Mouse (Mus musculus) CH12.LX (cell line): ENCODE measurements at regions not wholly inside any gene's neighbourhood (a gene's known extent, or its start where the extent isn't known, plus 50 kb on each side); places are given as distances from the start of the nearest gene placed in this dataset.

Experiments
- DNase-seq: peaks from one replicate; pipeline ENCODE4 v3.0.0-alpha.2; 2013; ENCODE audit errors: extremely low read depth
- H3K27ac ChIP-seq: 2 replicates; pipeline ENCODE4 v1.5.1; 2012; ENCODE audit warnings: low read depth, mild to moderate bottlenecking, control low read depth, moderate library complexity; ENCODE audit not compliant: insufficient read depth
- H3K27me3 ChIP-seq: replicated peaks from 2 replicates; pipeline ENCODE3; 2012; ENCODE audit warnings: inconsistent platforms
- H3K36me3 ChIP-seq, 2 experiments: replicated peaks in 1 of 2; 2 replicates each; pipeline versions ENCODE3 to v1.6.1; 2012; ENCODE audit warnings: inconsistent platforms in 1 of 2, low read length in 1 of 2, mild to moderate bottlenecking in 1 of 2, mixed read lengths in 1 of 2, moderate library complexity in 1 of 2; ENCODE audit not compliant: control insufficient read depth in 1 of 2, insufficient read depth in 1 of 2
- H3K4me1 ChIP-seq, 2 experiments: 2 replicates each; pipeline ENCODE4 v1.6.1; 2012; ENCODE audit warnings: inconsistent platforms in 1 of 2, moderate library complexity in 1 of 2; ENCODE audit not compliant: insufficient read depth in 2 of 2, control insufficient read depth in 1 of 2
- H3K4me2 ChIP-seq: 2 replicates; pipeline ENCODE4 v1.6.1; 2012; ENCODE audit warnings: low read depth, mild to moderate bottlenecking, control low read depth; ENCODE audit not compliant: poor library complexity, insufficient read depth, severe bottlenecking
- H3K4me3 ChIP-seq, 3 experiments: fragments of 150-350 bp in 1 of 3; sonication (generic) in 1 of 3; replicated peaks in 1 of 3; 2 replicates each; pipeline versions ENCODE3 to v1.5.1; 2011 to 2012; ENCODE audit warnings: low read depth in 2 of 3, low read length in 2 of 3, mild to moderate bottlenecking in 2 of 3, moderate library complexity in 2 of 3, control low read depth in 1 of 3, improper control_type of control experiment in 1 of 3, inconsistent platforms in 1 of 3, mixed read lengths in 1 of 3; ENCODE audit not compliant: poor library complexity in 1 of 3
- H3K79me2 ChIP-seq: replicated peaks from 2 replicates; pipeline ENCODE4 v1.6.1; 2012; ENCODE audit warnings: mild to moderate bottlenecking, moderate library complexity; ENCODE audit not compliant: control insufficient read depth, poor library complexity, insufficient read depth, severe bottlenecking; ENCODE audit errors: extremely low read depth
- H3K9ac ChIP-seq: 2 replicates; pipeline ENCODE4 v1.6.1; 2012; ENCODE audit warnings: low read depth, mild to moderate bottlenecking, control low read depth, moderate library complexity; ENCODE audit not compliant: insufficient read depth
- H3K9me3 ChIP-seq: replicated peaks from 2 replicates; pipeline ENCODE3; 2012; ENCODE audit warnings: low read length, inconsistent platforms, mixed read lengths
- BHLHE40 ChIP-seq: IDR thresholded peaks from 2 replicates; pipeline ENCODE4 v1.6.1; 2011; ENCODE audit warnings: mild to moderate bottlenecking, low read depth, low read length, improper control_type of control experiment
- CHD1 ChIP-seq: IDR thresholded peaks from 2 replicates; pipeline ENCODE4 v1.6.1; 2012; ENCODE audit warnings: low read depth, low read length, improper control_type of control experiment, inconsistent platforms
- CTCF ChIP-seq, 2 experiments: IDR thresholded peaks in 1 of 2; conservative IDR thresholded peaks in 1 of 2; 2 replicates each; pipeline ENCODE4 v1.5.1; 2011 to 2012; ENCODE audit warnings: low read depth in 2 of 2, low read length in 2 of 2, improper control_type of control experiment in 1 of 2, inconsistent platforms in 1 of 2, mild to moderate bottlenecking in 1 of 2, moderate library complexity in 1 of 2
- ELF1 ChIP-seq: IDR thresholded peaks from 2 replicates; pipeline ENCODE4 v1.6.1; 2014; ENCODE audit warnings: low read depth, mild to moderate bottlenecking, inconsistent platforms, low read length, improper control_type of control experiment
- EP300 ChIP-seq: IDR thresholded peaks from 2 replicates; pipeline ENCODE4 v1.6.1; 2011; ENCODE audit warnings: low read length, improper control_type of control experiment
- GABPA ChIP-seq: IDR thresholded peaks from 2 replicates; pipeline ENCODE4 v1.6.1; 2012; ENCODE audit warnings: low read depth, low read length, improper control_type of control experiment, inconsistent platforms; ENCODE audit not compliant: insufficient replicate concordance
- HCFC1 ChIP-seq: IDR thresholded peaks from 2 replicates; pipeline ENCODE4 v1.6.1; 2012; ENCODE audit warnings: low read depth, mild to moderate bottlenecking, inconsistent platforms, low read length, improper control_type of control experiment
- IRF4 ChIP-seq: IDR thresholded peaks from 2 replicates; pipeline ENCODE4 v1.6.1; 2014; ENCODE audit warnings: low read depth, mild to moderate bottlenecking, inconsistent platforms, low read length, improper control_type of control experiment
- JUN ChIP-seq: IDR thresholded peaks from 2 replicates; pipeline ENCODE4 v1.6.1; 2011; ENCODE audit warnings: low read depth, mild to moderate bottlenecking, low read length, improper control_type of control experiment, moderate library complexity; ENCODE audit not compliant: insufficient read depth
- KAT2A ChIP-seq: IDR thresholded peaks from 2 replicates; pipeline ENCODE4 v1.6.1; 2012; ENCODE audit warnings: low read length, improper control_type of control experiment, inconsistent platforms; ENCODE audit not compliant: insufficient replicate concordance
- MAFK ChIP-seq: IDR thresholded peaks from 2 replicates; pipeline ENCODE4 v1.6.1; 2011; ENCODE audit warnings: low read length, improper control_type of control experiment; ENCODE audit not compliant: insufficient replicate concordance
- MEF2A ChIP-seq: IDR thresholded peaks from 2 replicates; pipeline ENCODE4 v1.6.1; 2014; ENCODE audit warnings: low read depth, mild to moderate bottlenecking, inconsistent platforms, low read length, improper control_type of control experiment, borderline replicate concordance
- MYC ChIP-seq: IDR thresholded peaks from 2 replicates; pipeline ENCODE4 v1.6.1; 2011; ENCODE audit warnings: low read depth, mild to moderate bottlenecking, improper control_type of control experiment, low read length
- NELFE ChIP-seq: IDR thresholded peaks from 2 replicates; pipeline ENCODE4 v1.6.1; 2011; ENCODE audit warnings: low read depth, low read length, improper control_type of control experiment
- NRF1 ChIP-seq: IDR thresholded peaks from 2 replicates; pipeline ENCODE4 v1.6.1; 2014; ENCODE audit warnings: low read depth, mild to moderate bottlenecking, inconsistent platforms, low read length, improper control_type of control experiment, moderate library complexity
- POLR2A ChIP-seq: IDR thresholded peaks from 2 replicates; pipeline ENCODE4 v1.6.1; 2011; ENCODE audit warnings: low read depth, mild to moderate bottlenecking, improper control_type of control experiment, low read length
- POLR2AphosphoS2 ChIP-seq: IDR thresholded peaks from 2 replicates; pipeline ENCODE4 v1.6.1; 2011; ENCODE audit warnings: low read depth, low read length, improper control_type of control experiment
- RAD21 ChIP-seq: IDR thresholded peaks from 2 replicates; pipeline ENCODE4 v1.6.1; 2011; ENCODE audit warnings: low read depth, mild to moderate bottlenecking, low read length, improper control_type of control experiment, moderate library complexity
- RCOR1 ChIP-seq: conservative IDR thresholded peaks from 2 replicates; pipeline ENCODE4 v1.6.1; 2012; ENCODE audit warnings: low read depth, mild to moderate bottlenecking, inconsistent platforms, low read length, improper control_type of control experiment
- SIN3A ChIP-seq: IDR thresholded peaks from 2 replicates; pipeline ENCODE4 v1.6.1; 2012; ENCODE audit warnings: low read length, improper control_type of control experiment, inconsistent platforms
- SMC3 ChIP-seq: IDR thresholded peaks from 2 replicates; pipeline ENCODE4 v1.6.1; 2011; ENCODE audit warnings: low read depth, low read length, improper control_type of control experiment
- UBTF ChIP-seq: IDR thresholded peaks from 2 replicates; pipeline ENCODE4 v1.6.1; 2012; ENCODE audit warnings: low read depth, mild to moderate bottlenecking, inconsistent platforms, low read length, improper control_type of control experiment, moderate library complexity
- ZC3H11A ChIP-seq: IDR thresholded peaks from 2 replicates; pipeline ENCODE4 v1.6.1; 2012; ENCODE audit warnings: low read depth, mild to moderate bottlenecking, inconsistent platforms, low read length, improper control_type of control experiment
- ZKSCAN1 ChIP-seq: IDR thresholded peaks from 2 replicates; pipeline ENCODE4 v1.6.1; 2012; ENCODE audit warnings: low read depth, inconsistent platforms, low read length, improper control_type of control experiment, borderline replicate concordance
- ZNF384 ChIP-seq: IDR thresholded peaks from 2 replicates; pipeline ENCODE4 v1.6.1; 2012; ENCODE audit warnings: low read depth, low read length, improper control_type of control experiment, inconsistent platforms
- dilution Hi-C: fragments of 300-500 bp; cut with MboI; formaldehyde crosslinking; loops from 2 replicates; pipeline ENCODE4 v1.14.3; 2020; ENCODE audit warnings: low sequenced_read_pairs; ENCODE audit not compliant: extremely low pct_unique_long_range_greater_than_20kb, extremely low pct_ligation_motif_present
- in situ Hi-C: fragments of 300-500 bp; cut with MboI; formaldehyde crosslinking; loops from 3 replicates; pipeline ENCODE4 v1.14.3; 2019; ENCODE audit warnings: low sequenced_read_pairs, low pct_ligation_motif_present, low pct_unique_long_range_greater_than_20kb, mixed read lengths

- Histone ChIP-seq H3K4me1 (peaks cover 4 to 5% of the 10 kb centered on the region in 2 experiments; a peak in 2 of 4 replicates), H3K4me3 (no peak overlapping the region), H3K36me3 (no peaks in the 10 kb centered on the region), H3K9me3 (no peaks in the 10 kb centered on the region), H3K79me2 (no peaks in the 10 kb centered on the region), H3K27me3 (no peaks in the 10 kb centered on the region), H3K27ac (no peak overlapping the region), H3K9ac (no peak overlapping the region), H3K4me2 (no peak overlapping the region)
- DNase-seq, result no peak
- in situ Hi-C loops (no loop called here), dilution Hi-C loops (no loop called here)
- no peak for TF ChIP-seq MYC
Observed at GRCm38 (mm10) chr12:39952854-39953253, 85.0 kb downstream of the Arl4a start.

- no peak overlapping the region for H3K27ac ChIP-seq
- no peaks in the 10 kb centered on the region for H3K27me3 ChIP-seq
- no peaks in the 10 kb centered on the region for H3K9me3 ChIP-seq
- in situ Hi-C loops (no loop called here), dilution Hi-C loops (no loop called here)
- peaks cover 4 to 5% of the 10 kb centered on the region in 2 experiments; a peak in 2 of 4 replicates for H3K4me1 ChIP-seq
- no peak for TF ChIP-seq BHLHE40
- no peak for TF ChIP-seq MEF2A
- TF ChIP-seq POLR2A, result no peak
- TF ChIP-seq GABPA, result no peak
- TF ChIP-seq KAT2A, result no peak
- no peak for TF ChIP-seq JUN
- TF ChIP-seq IRF4, result no peak
- no peak for TF ChIP-seq ELF1
- TF ChIP-seq, all 38 proteins: peak for 0
- no peak overlapping the region for H3K4me3 ChIP-seq
- H3K36me3 ChIP-seq, result no peaks in the 10 kb centered on the region
- H3K79me2 ChIP-seq, result no peaks in the 10 kb centered on the region
- H3K4me2 ChIP-seq, result no peak overlapping the region
- H3K9ac ChIP-seq, result no peak overlapping the region
- no peak for DNase-seq
Observed at GRCm38 (mm10) chr12:39951911-39952310, 85.9 kb downstream of the Arl4a start.

GRCm38 (mm10) chr12:39950270-39950801, 87.5 kb downstream of the Arl4a start:
- H3K9ac ChIP-seq, result no peak overlapping the region
- H3K79me2 ChIP-seq, result no peaks in the 10 kb centered on the region
- H3K27ac ChIP-seq, result no peak overlapping the region
- no peak for TF ChIP-seq ZNF384
- no peak for TF ChIP-seq POLR2A
- TF ChIP-seq NRF1, result no peak
- TF ChIP-seq KAT2A, result no peak
- TF ChIP-seq SMC3, result no peak
- no peak for TF ChIP-seq EP300
- TF ChIP-seq MAFK, result no peak
- no peak for TF ChIP-seq RAD21
- no peak for TF ChIP-seq UBTF
- TF ChIP-seq POLR2AphosphoS2, result no peak
- no peak for TF ChIP-seq ZC3H11A
- no peak for TF ChIP-seq HCFC1
- TF ChIP-seq CHD1, result no peak
- no peak for TF ChIP-seq GABPA
- no peak for TF ChIP-seq CTCF (conservative IDR thresholded peaks at IDR 0.05 in 1 of 2, IDR thresholded peaks at IDR 0.05 in 1 of 2; ENCODE audit: low read depth in 2 of 2, low read length in 2 of 2)
- TF ChIP-seq SIN3A, result no peak
- no peak for TF ChIP-seq RCOR1
- TF ChIP-seq ZKSCAN1, result no peak
- TF ChIP-seq NELFE, result no peak
- H3K9me3 ChIP-seq, result no peaks in the 10 kb centered on the region
- H3K4me1 ChIP-seq, result no peaks in the 10 kb centered on the region
- H3K4me3 ChIP-seq, result no peak overlapping the region
- no peaks in the 10 kb centered on the region for H3K36me3 ChIP-seq
- no peak overlapping the region for H3K4me2 ChIP-seq
- H3K27me3 ChIP-seq, result no peaks in the 10 kb centered on the region
- DNase-seq, result no peak
- dilution Hi-C loops (no loop called here), in situ Hi-C loops (no loop called here)
